Mouse (Mus musculus): Measurements from ENCODE around the gene Yipf4.
"Not testable (repeated sequence)": the region's sequence is repeated elsewhere in the genome, so short reads cannot be mapped to it uniquely, and the experiment has no call there.

The Yipf4 gene

DNA sequence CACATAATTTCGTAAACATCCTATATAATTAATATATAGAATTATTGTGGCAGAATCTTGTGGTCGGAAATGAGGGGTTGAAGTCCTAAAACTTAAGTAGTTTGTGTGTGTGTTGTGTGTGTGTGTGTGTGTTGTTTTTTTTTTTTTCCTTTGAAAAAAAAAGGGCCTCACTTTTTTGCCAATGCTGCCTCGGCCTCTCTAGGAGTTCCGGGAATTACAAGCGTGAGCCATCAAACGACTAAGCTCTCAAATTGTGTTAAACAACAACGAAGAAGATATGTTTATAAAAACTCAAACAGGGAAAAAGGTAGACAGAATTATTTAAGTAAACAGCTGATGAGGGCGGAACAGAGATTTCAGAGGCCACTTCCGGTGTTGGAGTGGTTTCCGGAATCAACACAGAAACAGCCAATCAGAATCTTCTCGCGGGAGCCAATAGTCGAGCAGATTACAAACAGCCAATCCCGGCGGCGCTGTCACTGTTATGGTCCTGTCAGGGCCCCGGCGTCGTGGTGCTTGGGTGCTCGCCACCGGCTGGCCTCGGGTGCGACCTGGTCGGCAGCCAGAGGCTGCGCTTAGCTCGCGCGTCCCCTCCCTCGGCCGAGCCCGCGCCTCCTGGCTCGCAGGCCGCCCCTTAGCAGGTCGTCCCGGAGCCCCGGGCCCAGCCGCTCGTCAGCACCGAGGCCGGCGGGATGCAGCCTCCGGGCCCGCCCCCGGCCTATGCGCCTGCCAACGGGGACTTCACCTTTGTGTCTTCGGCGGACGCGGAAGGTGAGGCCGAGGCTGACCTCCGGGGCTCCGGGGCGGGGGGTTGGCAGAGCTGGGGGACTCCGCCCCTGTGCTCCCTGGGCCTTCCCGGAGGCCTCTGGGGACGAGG, at the start of gene Yipf4:
Yipf4 (plus strand) TSS at position 470 of the 877 bp plus-strand sequence.
- H3K36me3 ChIP-seq (ENCODE audit: control insufficient read depth, insufficient read depth, low read length, poor library complexity, severe bottlenecking): no peaks in the 10 kb centered on the region; the same call in 1 of the 2 replicates
- no peaks in the 10 kb centered on the region; the same call in 1 of the 2 replicates for H3K27me3 ChIP-seq (ENCODE audit: control insufficient read depth, insufficient read depth, low read length, poor library complexity, severe bottlenecking)
- peak; percentile 97 for DNase-seq (ENCODE audit: low read depth, low spot score)

- peaks cover 7% of the 10 kb centered on the region; the same call in 1 of the 2 replicates for H3K36me3 ChIP-seq (ENCODE audit: control insufficient read depth, insufficient read depth, low read length, poor library complexity, severe bottlenecking)
- peak; percentile 77 for DNase-seq (ENCODE audit: low read depth, low spot score)
- H3K27me3 ChIP-seq (ENCODE audit: control insufficient read depth, insufficient read depth, low read length, poor library complexity, severe bottlenecking): no peaks in the 10 kb centered on the region
Measured at GRCm38 (mm10) chr17:74440486-74440885, 48.8 kb upstream of the Yipf4 start.

DNA sequence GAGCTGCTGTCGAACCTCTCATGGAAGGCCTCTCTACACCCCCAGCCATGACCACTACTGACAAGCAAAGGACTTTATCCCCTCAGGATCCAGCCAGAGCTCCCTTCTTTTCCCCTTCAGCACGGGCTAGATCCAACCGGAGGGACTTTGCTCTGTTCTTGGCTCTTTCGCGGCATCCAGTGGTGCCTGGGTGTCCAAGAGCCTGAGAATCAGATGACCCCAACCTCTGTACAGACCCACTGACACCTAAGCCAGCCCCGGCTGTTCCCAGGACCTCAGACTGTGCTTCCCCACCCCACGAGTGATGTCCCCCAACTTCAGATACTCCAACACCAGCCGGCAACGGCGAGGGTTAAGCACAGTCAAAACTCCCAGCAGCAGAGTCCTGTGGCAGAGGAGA, 39.5 kb upstream of the Yipf4 start:
- H3K27me3 ChIP-seq (ENCODE audit: control insufficient read depth, insufficient read depth, low read length, poor library complexity, severe bottlenecking): no peaks in the 10 kb centered on the region
- peaks cover 19% of the 10 kb centered on the region for H3K36me3 ChIP-seq (ENCODE audit: control insufficient read depth, insufficient read depth, low read length, poor library complexity, severe bottlenecking)
- DNase-seq (ENCODE audit: low read depth, low spot score): no peak

GRCm38 (mm10) chr17:74453928-74454327, 35.4 kb upstream of the Yipf4 start:
- no peaks in the 10 kb centered on the region for H3K27me3 ChIP-seq (ENCODE audit: control insufficient read depth, insufficient read depth, low read length, poor library complexity, severe bottlenecking)
- H3K36me3 ChIP-seq (ENCODE audit: control insufficient read depth, insufficient read depth, low read length, poor library complexity, severe bottlenecking): no peaks in the 10 kb centered on the region; the same call in 1 of the 2 replicates
- DNase-seq (ENCODE audit: low read depth, low spot score): no peak

DNA sequence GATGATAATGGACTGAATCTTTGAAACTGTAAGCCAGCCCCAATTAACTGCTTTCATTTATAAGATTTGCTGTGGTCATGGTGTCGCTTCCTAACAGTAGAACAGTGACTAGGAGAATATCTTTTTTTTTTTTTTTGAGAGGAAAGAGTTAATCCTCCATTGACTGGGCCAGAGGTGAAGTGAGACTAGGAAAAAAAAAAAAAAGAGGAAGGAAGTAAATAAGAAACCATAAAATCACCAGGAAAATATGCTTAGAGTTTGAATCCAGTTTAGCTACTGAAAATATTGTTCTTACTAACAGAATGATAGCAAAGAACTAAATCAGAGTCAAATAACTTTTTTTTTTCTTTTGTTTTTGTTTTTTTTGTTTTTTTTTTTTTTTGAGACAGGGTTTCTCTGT, 34.6 kb upstream of the Yipf4 start:
- Histone ChIP-seq H3K36me3 (ENCODE audit: control insufficient read depth, insufficient read depth, low read length, poor library complexity, severe bottlenecking) (no peaks in the 10 kb centered on the region; the same call in 1 of the 2 replicates), H3K27me3 (ENCODE audit: control insufficient read depth, insufficient read depth, low read length, poor library complexity, severe bottlenecking) (no peaks in the 10 kb centered on the region)
- DNase-seq (ENCODE audit: low read depth, low spot score): no peak

DNA sequence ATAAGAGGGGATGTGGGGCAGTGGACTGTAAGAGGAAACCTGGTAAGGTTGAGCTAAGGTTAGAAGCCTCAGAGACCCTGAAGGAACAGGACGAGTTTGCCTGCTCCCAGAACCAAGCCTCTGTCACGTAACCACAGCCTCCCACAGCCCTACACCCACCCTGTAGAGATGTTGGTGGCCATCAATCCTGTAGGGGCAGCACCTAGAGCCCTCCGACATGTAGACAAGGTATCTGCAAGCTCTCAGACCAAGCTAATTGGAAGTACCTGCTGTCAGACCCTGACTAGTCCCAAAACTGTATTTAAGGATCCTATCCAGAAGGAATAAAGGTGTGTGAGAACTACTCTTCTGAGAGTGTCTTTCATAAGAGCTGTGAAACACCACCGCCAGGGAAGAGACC, 33.9 kb upstream of the Yipf4 start:
- Histone ChIP-seq H3K27me3 (ENCODE audit: control insufficient read depth, insufficient read depth, low read length, poor library complexity, severe bottlenecking) (no peaks in the 10 kb centered on the region), H3K36me3 (ENCODE audit: control insufficient read depth, insufficient read depth, low read length, poor library complexity, severe bottlenecking) (no peaks in the 10 kb centered on the region; the same call in 1 of the 2 replicates)
- DNase-seq (ENCODE audit: low read depth, low spot score): no peak

- Histone ChIP-seq H3K36me3 (ENCODE audit: control insufficient read depth, insufficient read depth, low read length, poor library complexity, severe bottlenecking) (no peaks in the 10 kb centered on the region; the same call in 1 of the 2 replicates), H3K27me3 (ENCODE audit: control insufficient read depth, insufficient read depth, low read length, poor library complexity, severe bottlenecking) (no peaks in the 10 kb centered on the region)
- no peak for DNase-seq (ENCODE audit: low read depth, low spot score)
Measured at GRCm38 (mm10) chr17:74456825-74457224, 32.5 kb upstream of the Yipf4 start.

GRCm38 (mm10) chr17:74457972-74458677, 31.2 kb upstream of the Yipf4 start:
- no peaks in the 10 kb centered on the region; the same call in 1 of the 2 replicates for H3K36me3 ChIP-seq (ENCODE audit: control insufficient read depth, insufficient read depth, low read length, poor library complexity, severe bottlenecking)
- no peak for DNase-seq (ENCODE audit: low read depth, low spot score)
- no peaks in the 10 kb centered on the region for H3K27me3 ChIP-seq (ENCODE audit: control insufficient read depth, insufficient read depth, low read length, poor library complexity, severe bottlenecking)

DNA sequence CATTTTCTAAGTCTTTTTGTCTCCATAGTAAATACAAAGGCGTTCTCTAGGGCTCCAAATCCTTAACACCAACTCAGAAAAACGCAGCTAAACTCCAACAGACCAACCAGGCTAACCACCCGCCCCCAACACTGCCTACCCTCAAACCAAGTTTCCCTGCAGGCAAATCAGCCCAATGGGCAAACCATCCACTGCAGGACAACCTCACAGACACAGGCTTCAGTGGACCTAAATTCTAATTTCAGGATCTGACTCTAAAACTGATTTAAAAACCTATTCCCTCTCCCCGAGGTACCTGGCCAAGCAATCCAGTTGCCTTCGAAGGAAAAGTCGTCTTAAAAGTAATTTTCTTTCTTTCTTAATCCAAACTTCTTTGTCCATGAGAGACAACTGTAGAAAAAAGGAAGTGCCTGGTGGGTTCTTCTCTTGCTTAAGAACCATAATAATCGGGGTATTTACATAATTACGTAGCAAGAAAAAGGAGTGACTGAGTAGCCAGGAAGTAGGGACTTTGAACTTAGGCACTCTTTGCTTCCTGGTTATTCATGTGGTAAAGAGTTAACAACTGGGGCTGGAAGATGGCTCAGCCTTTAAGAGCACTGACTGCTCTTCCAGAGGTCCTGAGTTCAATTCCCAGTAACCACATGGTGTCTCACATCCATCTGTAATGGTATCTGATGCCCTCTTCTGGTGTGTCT, 30.4 kb upstream of the Yipf4 start, which contains the start of gene Nlrc4:
Nlrc4 (minus strand) TSS at position 432 of the 698 bp plus-strand sequence.
- DNase-seq (ENCODE audit: low read depth, low spot score): peak; percentile 74
- H3K36me3 ChIP-seq (ENCODE audit: control insufficient read depth, insufficient read depth, low read length, poor library complexity, severe bottlenecking): no peaks in the 10 kb centered on the region; the same call in 1 of the 2 replicates
- no peaks in the 10 kb centered on the region for H3K27me3 ChIP-seq (ENCODE audit: control insufficient read depth, insufficient read depth, low read length, poor library complexity, severe bottlenecking)

- no peaks in the 10 kb centered on the region for H3K27me3 ChIP-seq (ENCODE audit: control insufficient read depth, insufficient read depth, low read length, poor library complexity, severe bottlenecking)
- no peak for DNase-seq (ENCODE audit: low read depth, low spot score)
- H3K36me3 ChIP-seq (ENCODE audit: control insufficient read depth, insufficient read depth, low read length, poor library complexity, severe bottlenecking): no peaks in the 10 kb centered on the region
Measured at GRCm38 (mm10) chr17:74463510-74463909, 25.8 kb upstream of the Yipf4 start.

GRCm38 (mm10) chr17:74467981-74468380, 21.3 kb upstream of the Yipf4 start:
- not testable (repeated sequence) for H3K36me3 ChIP-seq (ENCODE audit: control insufficient read depth, insufficient read depth, low read length, poor library complexity, severe bottlenecking); H3K27me3 ChIP-seq (ENCODE audit: control insufficient read depth, insufficient read depth, low read length, poor library complexity, severe bottlenecking); DNase-seq (ENCODE audit: low read depth, low spot score)

GRCm38 (mm10) chr17:74470133-74470532, 19.2 kb upstream of the Yipf4 start:
- not testable (repeated sequence) for H3K27me3 ChIP-seq (ENCODE audit: control insufficient read depth, insufficient read depth, low read length, poor library complexity, severe bottlenecking); H3K36me3 ChIP-seq (ENCODE audit: control insufficient read depth, insufficient read depth, low read length, poor library complexity, severe bottlenecking); DNase-seq (ENCODE audit: low read depth, low spot score)

DNA sequence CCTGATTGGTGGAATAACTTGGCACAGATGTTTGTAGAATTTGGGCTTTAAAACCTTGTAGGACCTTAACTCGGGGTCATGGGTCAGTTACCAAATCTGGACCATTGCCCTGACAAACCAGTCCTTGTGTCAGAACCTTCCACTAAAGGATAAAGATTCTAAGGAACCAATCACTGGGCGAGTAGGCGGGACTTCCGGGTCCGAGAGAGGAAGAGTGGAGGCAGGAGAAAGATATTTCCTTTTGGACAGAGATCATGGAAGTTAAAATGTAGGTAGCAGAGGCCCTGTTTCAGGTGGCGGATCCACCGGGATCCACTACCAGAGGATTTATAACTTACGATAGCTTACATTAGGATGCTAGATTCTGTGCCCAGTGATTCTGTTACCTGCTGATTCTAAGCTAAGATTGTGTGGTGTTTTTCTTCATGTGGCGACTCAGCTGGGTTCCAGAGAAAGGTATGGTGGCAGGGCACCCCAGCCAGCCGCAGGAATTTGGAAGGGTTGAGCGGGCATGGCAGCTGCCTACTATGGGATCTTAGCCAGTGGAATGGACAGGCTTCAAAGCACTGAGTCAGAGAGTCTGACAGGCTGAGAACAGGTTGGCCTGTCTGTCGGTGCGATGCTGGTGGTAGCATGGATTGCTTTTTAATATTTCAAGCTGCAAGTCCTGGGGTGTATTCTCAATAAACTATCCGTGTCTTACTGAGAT, 8.8 kb upstream of the Yipf4 start:
- H3K36me3 ChIP-seq (ENCODE audit: control insufficient read depth, insufficient read depth, low read length, poor library complexity, severe bottlenecking): no peaks in the 10 kb centered on the region
- DNase-seq (ENCODE audit: low read depth, low spot score): no peak
- no peaks in the 10 kb centered on the region; the same call in 1 of the 2 replicates for H3K27me3 ChIP-seq (ENCODE audit: control insufficient read depth, insufficient read depth, low read length, poor library complexity, severe bottlenecking)

- Histone ChIP-seq H3K36me3 (ENCODE audit: control insufficient read depth, insufficient read depth, low read length, poor library complexity, severe bottlenecking) (peaks cover 3% of the 10 kb centered on the region), H3K27me3 (ENCODE audit: control insufficient read depth, insufficient read depth, low read length, poor library complexity, severe bottlenecking) (no peaks in the 10 kb centered on the region; the same call in 1 of the 2 replicates)
- no peak for DNase-seq (ENCODE audit: low read depth, low spot score)
Measured at GRCm38 (mm10) chr17:74489901-74490220, 568 bp downstream of the Yipf4 start.
